Mouse (Mus musculus): ENCODE data around the gene Fat3. TPM values are rescaled to one million over a fixed set of nuclear protein-coding genes. Genes with fewer than 3 reads are reported as not detected.

The Fat3 gene
- polyA plus RNA-seq, 1 experiment from 2014 or later: 0.09 TPM

GRCm38 (mm10) chr9:16307789-16308188 is 193.3 kb downstream of the Fat3 start:
- in situ Hi-C loops (cut with MboI; ENCODE audit: low pct_unique_long_range_greater_than_20kb): no loop called here
- peaks cover 4% of the 10 kb centered on the region for H3K27me3 ChIP-seq
- no peak for TF ChIP-seq CTCF (IDR thresholded peaks at IDR 0.05)
- DNase-seq (ENCODE audit: low read depth, low spot score) (no peak), ATAC-seq (no peak)
- ChIA-PET CTCF (no interaction called here), POLR2A (no interaction called here)

- peaks cover 4% of the 10 kb centered on the region for H3K27me3 ChIP-seq
- CTCF ChIA-PET: interaction anchor here (0.7 to 1.2 kb wide), 2 partner anchors 11 to 24 kb away, joined by 3 read pairs; no protein-coding TSS in a partner anchor
- POLR2A ChIA-PET: interaction anchor here (0.6 kb wide), 1 partner anchor 1187 kb away, joined by 3 read pairs; no protein-coding TSS in a partner anchor
- ATAC-seq (no peak), DNase-seq (ENCODE audit: low read depth, low spot score) (no peak)
- in situ Hi-C loops (cut with MboI; ENCODE audit: low pct_unique_long_range_greater_than_20kb): no loop called here
- no peak for TF ChIP-seq CTCF (IDR thresholded peaks at IDR 0.05)
Measured at GRCm38 (mm10) chr9:16306222-16306621, 194.9 kb downstream of the Fat3 start.

- DNase-seq (ENCODE audit: low read depth, low spot score): no peak
- ATAC-seq: no peak
- CTCF ChIA-PET: interaction anchor here (0.7 to 1.2 kb wide), 2 partner anchors 12 to 25 kb away, joined by 3 read pairs; no protein-coding TSS in a partner anchor
- POLR2A ChIA-PET: no interaction called here
- TF ChIP-seq CTCF (IDR thresholded peaks at IDR 0.05): no peak
- peaks cover 4% of the 10 kb centered on the region for H3K27me3 ChIP-seq
- in situ Hi-C loops (cut with MboI; ENCODE audit: low pct_unique_long_range_greater_than_20kb): no loop called here
Measured at GRCm38 (mm10) chr9:16305396-16306086, 195.5 kb downstream of the Fat3 start.

GRCm38 (mm10) chr9:16304949-16305348 is 196.1 kb downstream of the Fat3 start:
- CTCF ChIA-PET: no interaction called here

GRCm38 (mm10) chr9:16302484-16302883 is 198.6 kb downstream of the Fat3 start:
- CTCF ChIA-PET: no interaction called here
- H3K27me3 ChIP-seq: peaks cover 4% of the 10 kb centered on the region
- POLR2A ChIA-PET: no interaction called here
- in situ Hi-C loops (cut with MboI; ENCODE audit: low pct_unique_long_range_greater_than_20kb): no loop called here
- DNase-seq (ENCODE audit: low read depth, low spot score): no peak
- no peak for ATAC-seq
- no peak for TF ChIP-seq CTCF (IDR thresholded peaks at IDR 0.05)

More at GRCm38 (mm10) chr9:16304949-16305348, 196.1 kb downstream of the Fat3 start:
- POLR2A ChIA-PET: no interaction called here
- DNase-seq (ENCODE audit: low read depth, low spot score) (no peak), ATAC-seq (no peak)
- in situ Hi-C loops (cut with MboI; ENCODE audit: low pct_unique_long_range_greater_than_20kb): no loop called here
- no peak for TF ChIP-seq CTCF (IDR thresholded peaks at IDR 0.05)
- H3K27me3 ChIP-seq: peaks cover 4% of the 10 kb centered on the region

GRCm38 (mm10) chr9:16297935-16298334 is 203.2 kb downstream of the Fat3 start:
- ChIA-PET POLR2A (no interaction called here), CTCF (no interaction called here)
- in situ Hi-C loops (cut with MboI; ENCODE audit: low pct_unique_long_range_greater_than_20kb): no loop called here
- TF ChIP-seq CTCF (IDR thresholded peaks at IDR 0.05): no peak
- ATAC-seq: no peak
- DNase-seq (ENCODE audit: low read depth, low spot score): no peak
- no peaks in the 10 kb centered on the region for H3K27me3 ChIP-seq

GRCm38 (mm10) chr9:16293928-16294806 is 206.9 kb downstream of the Fat3 start:
- ATAC-seq (no peak), DNase-seq (ENCODE audit: low read depth, low spot score) (no peak)
- H3K27me3 ChIP-seq: peaks cover 4% of the 10 kb centered on the region
- CTCF ChIA-PET: no interaction called here
- POLR2A ChIA-PET: no interaction called here
- TF ChIP-seq CTCF (IDR thresholded peaks at IDR 0.05): no peak
- in situ Hi-C loops (cut with MboI; ENCODE audit: low pct_unique_long_range_greater_than_20kb): no loop called here

GRCm38 (mm10) chr9:16292492-16292891 is 208.6 kb downstream of the Fat3 start:
- H3K27me3 ChIP-seq: peaks cover 4% of the 10 kb centered on the region
- DNase-seq (ENCODE audit: low read depth, low spot score) (no peak), ATAC-seq (no peak)
- ChIA-PET POLR2A (no interaction called here), CTCF (no interaction called here)
- in situ Hi-C loops (cut with MboI; ENCODE audit: low pct_unique_long_range_greater_than_20kb): no loop called here
- no peak for TF ChIP-seq CTCF (IDR thresholded peaks at IDR 0.05)

GRCm38 (mm10) chr9:16290911-16291310 is 210.2 kb downstream of the Fat3 start:
- POLR2A ChIA-PET: no interaction called here
- ATAC-seq (no peak), DNase-seq (ENCODE audit: low read depth, low spot score) (no peak)
- CTCF ChIA-PET: no interaction called here
- no peak for TF ChIP-seq CTCF (IDR thresholded peaks at IDR 0.05)
- in situ Hi-C loops (cut with MboI; ENCODE audit: low pct_unique_long_range_greater_than_20kb): no loop called here
- peaks cover 4% of the 10 kb centered on the region for H3K27me3 ChIP-seq

GRCm38 (mm10) chr9:16283033-16283432 is 218.1 kb downstream of the Fat3 start:
- POLR2A ChIA-PET: no interaction called here
- DNase-seq (ENCODE audit: low read depth, low spot score) (peak; percentile 17), ATAC-seq (peak; percentile 65)
- no peak for TF ChIP-seq CTCF (IDR thresholded peaks at IDR 0.05)
- H3K27me3 ChIP-seq: peaks cover 5% of the 10 kb centered on the region
- in situ Hi-C loops (cut with MboI; ENCODE audit: low pct_unique_long_range_greater_than_20kb): no loop called here
- CTCF ChIA-PET: no interaction called here

- ChIA-PET CTCF (no interaction called here), POLR2A (no interaction called here)
- no peak for TF ChIP-seq CTCF (IDR thresholded peaks at IDR 0.05)
- ATAC-seq: no peak
- in situ Hi-C loops (cut with MboI; ENCODE audit: low pct_unique_long_range_greater_than_20kb): no loop called here
- H3K27me3 ChIP-seq: peaks cover 5% of the 10 kb centered on the region
- DNase-seq (ENCODE audit: low read depth, low spot score): no peak
Measured at GRCm38 (mm10) chr9:16282291-16282804, 218.7 kb downstream of the Fat3 start.
